Mouse (Mus musculus) mouse trophoblast stem cell (cell line): ENCODE measurements at regions not wholly inside any gene's neighbourhood (a gene's known extent, or its start where the extent isn't known, plus 50 kb on each side); places are given as distances from the start of the nearest gene placed in this dataset.

ENCODE experiments used
- in situ Hi-C, 2 experiments: fragments of 300-500 bp; cut with MseI, MboI; formaldehyde crosslinking; loops; 2 replicates in 1 of 2; 3 replicates in 1 of 2; pipeline ENCODE4 v1.15.1; 2025

DNA sequence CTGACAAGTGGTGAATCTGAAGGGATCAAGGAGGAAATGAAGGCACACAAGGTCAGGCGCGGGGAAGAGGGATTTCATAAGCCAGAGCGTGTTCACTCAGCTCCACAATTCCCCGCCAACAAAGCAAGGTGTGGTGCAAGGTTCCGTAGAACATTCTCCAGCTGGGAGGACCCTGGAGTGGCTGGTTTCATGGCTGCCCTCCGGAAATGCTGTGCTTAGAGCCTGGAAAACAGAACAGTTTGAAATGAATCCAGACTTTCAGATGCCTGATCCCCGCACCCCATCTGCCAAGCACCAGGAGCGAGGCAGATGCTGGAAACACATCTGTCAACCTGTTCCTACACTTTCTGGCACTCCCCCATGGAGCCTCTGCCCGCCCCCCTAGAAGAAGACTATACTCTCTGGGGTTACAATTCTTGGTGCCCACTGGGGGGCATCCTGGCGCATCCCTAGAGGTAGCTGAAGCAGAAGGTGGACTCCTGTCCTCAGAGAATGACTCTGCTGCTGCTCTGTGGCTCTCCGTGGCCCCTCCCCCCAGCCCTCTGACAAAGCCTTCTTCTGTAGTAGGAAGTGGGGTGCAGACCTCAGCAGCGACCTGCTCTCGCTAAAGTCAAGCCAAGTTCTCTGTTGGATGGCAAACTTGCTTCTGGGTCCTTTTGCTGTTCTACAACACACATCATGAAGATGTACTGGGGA lies 54.5 kb upstream of the Mafb start:
- in situ Hi-C loops = no loop called here

DNA sequence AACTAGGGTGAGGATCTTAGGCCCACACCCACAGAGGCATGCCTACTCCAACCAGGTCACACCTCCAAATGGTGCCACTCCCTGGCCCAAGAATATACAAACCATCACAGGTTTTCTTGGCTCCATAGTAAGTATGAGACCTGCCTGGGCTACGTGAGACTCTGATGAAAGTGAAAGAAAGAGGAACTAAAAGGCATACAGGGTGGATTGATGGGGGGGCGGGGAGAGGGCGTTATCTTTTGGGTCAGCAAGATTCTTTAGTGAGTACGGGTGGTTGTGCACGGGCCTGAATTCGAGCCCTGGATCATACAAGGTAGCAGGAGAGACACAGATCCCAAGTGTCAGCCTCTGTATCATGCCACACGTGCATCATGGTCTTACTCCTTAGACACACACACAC lies 57.6 kb upstream of the Mafb start:
- in situ Hi-C loops = no loop called here

DNA sequence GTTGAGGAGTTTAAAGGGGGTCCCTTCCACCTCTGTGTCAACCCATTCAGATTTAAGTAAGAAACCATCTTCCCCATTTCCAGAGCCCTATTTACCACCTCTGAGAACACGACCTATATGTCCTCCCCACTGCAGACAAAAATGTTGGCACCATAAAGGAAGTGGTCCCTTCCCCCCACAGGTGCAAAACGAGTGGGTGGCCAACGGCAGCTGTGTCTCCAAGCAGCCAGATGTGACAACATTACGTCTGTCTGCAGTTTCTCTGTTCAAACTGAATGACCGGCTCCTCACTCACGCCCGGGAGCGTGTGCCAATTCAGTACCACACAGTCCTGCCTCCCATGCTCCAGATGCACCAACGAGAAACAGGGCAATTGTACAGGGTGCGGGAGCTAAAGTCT lies 60.6 kb upstream of the Mafb start:
- in situ Hi-C loops = no loop called here

DNA sequence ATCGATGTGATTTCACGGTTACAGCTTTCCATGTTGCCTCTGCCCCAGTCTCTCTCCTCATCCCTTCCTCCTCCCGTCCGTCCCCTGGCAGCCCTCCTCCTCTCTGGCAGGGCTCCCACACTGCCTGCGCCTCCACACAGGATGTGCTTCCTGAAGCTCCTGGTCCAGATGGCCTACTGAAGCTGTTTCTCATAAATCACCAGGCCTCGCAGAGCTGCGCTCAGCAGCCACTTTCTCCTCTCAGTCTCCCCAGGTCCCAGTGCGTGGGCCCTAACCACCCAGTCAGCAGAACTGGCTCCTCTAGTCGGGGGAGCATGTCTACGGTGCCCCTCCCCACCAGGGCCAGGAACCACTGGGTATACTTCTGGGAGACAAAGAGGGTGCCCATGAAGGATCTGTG lies 66.4 kb upstream of the Mafb start:
- in situ Hi-C loops = no loop called here

DNA sequence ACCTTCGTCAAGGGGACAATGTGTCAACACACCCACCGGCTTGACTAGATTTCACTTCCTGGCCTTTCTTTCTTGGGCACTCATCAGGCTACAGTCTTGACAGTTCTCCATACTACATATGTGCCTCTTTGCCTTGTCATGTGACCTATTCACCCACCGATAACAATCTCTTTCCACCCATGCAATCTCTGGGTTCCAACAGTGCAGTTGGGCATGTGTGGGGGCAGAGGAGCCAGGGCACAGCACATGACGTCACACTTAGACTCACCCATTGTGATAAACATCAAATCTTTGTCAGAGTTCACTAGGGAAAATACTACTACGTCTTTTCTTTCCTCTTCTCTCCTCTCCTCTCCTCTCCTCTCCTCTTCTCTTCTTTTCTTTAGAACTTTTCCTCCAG lies 67.8 kb upstream of the Mafb start:
- in situ Hi-C loops = no loop called here

DNA sequence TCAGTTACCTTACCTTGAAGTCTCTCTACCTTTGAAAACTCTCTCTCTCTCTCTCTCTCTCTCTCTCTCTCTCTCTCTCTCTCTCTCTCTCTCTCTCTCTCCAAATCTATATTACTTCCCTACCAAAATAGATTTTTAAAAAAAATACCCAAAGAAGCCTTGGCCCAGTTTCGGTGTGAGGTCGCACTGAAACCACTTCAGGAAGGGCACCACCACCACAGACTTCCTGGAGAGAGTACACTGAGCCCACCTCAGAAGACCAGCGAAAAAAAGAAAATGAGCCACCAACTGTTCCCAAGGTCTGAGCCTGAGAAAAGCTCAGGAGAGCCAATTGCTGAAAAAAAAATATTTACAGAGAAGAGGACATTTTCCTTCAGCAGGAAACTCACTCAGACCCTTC lies 68.8 kb upstream of the Mafb start:
- in situ Hi-C loops = no loop called here

DNA sequence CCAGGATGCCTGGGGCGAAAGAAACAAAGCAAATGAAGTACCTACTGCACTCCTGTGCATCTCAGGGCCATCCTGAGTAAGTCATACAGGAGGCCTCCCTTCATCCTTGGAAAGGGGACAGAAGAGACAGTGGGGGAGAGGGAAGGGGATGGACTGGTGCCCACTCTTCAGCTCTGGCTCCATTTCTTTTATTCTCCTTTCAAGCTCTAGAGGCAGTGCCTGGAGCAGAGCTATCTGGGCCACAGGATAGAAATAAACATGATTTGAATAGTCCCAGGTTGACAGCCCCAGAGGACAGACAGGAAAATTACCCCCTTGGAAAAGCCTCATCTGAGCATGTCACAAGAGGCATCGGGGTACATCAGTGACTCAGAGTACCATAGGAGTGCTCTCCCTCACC lies 72.2 kb upstream of the Mafb start:
- in situ Hi-C loops = no loop called here

DNA sequence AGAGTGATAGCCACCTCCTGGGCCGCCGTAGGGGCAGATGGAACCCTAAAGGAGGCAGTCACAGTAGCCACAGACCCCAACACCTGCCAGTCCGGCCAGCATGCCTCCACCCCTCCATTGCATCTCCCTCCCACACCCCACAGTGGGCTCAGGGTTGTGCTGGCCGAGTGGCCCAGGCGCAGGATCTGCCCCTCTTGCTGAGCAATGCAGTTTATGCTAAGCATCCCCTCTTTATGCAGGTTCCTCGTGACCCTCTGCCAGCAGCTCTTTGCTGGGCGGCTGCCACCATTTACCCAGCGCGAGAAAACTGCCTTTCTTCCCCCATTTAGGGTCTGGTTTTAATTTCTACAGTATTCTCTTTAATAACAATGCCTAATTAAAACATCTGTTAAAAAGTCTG lies 73.4 kb upstream of the Mafb start:
- in situ Hi-C loops = no loop called here

DNA sequence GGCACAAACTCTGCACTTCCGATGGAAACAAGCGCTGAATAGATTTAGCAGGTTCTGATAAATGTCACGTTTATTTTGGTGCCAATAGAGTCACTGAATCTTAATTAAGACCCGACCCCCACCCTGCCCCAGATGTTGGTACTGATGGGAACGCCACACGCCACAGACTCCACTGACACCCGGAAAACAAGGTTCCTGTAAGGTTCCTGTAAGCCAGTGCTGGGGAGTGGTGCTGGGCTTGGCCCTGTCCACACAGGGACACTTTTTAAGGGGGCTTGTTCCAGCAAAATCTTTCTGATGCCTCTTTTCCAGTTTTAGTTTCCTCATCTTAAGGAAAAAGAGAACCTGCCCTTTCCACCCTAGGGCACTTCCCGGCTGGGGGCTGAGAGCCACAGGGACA lies 84.2 kb upstream of the Mafb start:
- in situ Hi-C loops = no loop called here

DNA sequence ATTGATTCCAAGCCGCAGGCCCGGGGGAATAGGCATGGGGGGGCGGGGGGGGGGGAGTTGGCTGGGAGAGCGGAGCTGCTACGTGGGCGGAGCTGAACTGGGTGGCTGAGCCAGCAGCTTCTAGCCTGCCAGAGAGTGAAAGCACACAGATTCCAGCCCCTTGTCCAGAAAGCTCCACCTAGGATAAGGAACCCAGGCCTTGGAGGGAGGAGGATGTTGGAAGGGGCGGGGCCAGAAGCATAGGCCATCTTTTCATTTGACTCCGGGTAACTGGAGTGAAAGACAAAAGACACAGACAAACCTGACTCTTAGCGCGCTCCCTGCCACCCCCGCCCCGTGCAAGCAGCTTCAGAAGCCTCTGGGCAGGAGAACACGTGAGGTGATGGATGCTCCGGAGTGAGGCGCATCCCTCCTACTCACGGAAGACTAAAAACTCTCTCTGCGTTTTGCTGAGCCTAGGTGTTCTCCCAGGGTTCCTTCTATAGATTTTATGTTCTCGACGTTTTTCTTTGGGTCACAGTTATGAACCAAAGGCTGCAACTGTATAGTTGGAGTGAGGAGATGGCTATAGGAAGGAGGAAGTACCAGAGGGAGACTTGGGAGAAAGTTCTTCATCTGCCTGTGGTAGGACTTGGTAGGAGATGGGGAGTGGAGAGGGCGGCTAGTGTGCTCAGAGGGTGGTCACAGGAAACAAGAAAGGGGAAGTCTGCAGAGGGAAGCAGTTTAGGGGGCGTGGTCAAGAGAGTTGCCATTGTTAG lies 84.8 kb upstream of the Mafb start:
- in situ Hi-C loops = no loop called here

DNA sequence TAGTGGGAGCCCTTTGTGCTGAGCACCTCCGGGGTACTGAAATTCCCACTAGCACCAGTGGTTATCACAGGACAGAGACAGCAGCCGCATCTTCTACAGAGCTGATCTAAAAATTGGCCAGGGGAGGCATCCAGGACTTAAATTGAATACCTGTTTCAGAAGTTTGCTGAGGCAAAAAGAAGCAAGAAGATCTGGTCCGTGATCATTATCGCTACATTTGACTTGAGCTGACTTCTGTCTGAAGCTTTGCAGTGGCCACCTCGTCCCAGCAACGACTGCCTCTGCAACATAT lies 85.3 kb upstream of the Mafb start:
- in situ Hi-C loops = no loop called here

DNA sequence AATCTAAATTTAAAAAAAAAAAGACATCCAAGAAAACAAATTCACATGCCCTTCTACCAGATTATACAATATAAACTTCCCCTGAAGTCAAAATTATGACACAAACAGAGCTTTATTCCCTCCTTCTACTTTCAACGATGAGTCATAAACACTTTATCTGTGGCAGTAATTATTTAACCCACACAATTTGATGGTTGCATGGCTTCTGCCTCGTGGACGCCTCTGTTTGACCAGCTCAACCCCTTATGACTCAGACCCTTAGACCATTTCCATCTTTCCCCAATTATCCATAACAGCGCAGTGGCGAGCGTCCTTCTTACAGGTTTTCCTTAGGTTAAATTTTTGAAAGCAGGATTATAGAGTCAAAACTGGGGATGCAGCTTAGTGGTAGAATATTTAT lies 85.9 kb upstream of the Mafb start:
- in situ Hi-C loops = no loop called here

DNA sequence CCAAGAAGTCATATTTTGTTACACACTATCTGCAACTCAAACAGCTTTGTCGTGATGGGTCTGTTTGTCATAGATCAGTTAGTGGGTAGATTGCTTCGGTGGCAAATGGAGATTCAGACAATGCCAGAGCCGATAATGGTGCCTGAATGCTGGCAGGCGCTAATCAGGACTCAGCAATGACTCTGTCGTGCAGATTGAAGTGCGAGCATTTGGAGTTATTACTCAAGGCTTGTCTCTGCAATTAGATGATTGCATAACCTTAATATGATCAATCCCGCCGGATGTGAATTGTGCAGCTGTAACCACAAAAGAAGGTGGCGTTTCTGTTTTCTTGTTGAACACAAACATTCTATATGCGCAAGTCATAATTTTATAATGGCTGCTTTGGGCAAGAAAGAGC lies 88.8 kb upstream of the Mafb start:
- in situ Hi-C loops = no loop called here

DNA sequence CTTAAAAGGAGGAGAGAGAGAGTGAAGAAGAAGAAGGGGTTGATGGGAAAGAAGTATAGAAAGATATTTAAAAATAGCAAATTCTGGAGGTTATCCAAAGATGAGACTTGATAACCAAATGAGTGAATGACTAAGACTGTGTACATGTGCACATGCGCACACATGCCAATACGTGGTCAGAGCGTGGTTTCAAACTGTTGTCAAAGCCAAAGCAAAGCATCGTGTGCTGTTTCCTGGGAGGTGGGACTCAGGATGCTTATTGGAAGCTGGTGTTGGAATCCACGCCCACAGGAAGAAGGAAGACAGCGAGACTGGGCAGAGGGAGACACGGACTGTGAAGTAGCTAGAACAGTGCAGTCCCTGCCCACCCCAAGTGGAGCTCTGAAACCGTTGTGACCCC lies 89.8 kb upstream of the Mafb start:
- in situ Hi-C loops = no loop called here

DNA sequence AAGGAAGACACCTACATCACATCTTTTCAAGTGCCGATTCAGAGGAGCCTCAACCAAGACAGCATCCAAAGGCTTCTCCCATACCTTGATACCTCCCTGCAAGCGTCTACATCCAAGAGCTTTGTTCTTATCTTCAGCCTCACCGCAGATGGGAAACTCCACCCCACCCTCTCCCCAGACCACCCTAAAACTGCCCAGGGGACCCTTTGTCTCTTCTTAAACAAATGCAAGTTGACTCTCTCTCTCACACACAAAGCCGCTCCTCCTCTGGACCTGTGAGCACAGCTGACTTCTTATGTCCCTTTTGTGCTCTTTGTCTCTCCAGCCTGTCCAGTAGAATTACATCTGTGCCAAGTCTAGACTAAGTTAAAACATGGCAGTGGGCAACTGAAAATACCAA lies 104.7 kb upstream of the Mafb start:
- in situ Hi-C loops = no loop called here

DNA sequence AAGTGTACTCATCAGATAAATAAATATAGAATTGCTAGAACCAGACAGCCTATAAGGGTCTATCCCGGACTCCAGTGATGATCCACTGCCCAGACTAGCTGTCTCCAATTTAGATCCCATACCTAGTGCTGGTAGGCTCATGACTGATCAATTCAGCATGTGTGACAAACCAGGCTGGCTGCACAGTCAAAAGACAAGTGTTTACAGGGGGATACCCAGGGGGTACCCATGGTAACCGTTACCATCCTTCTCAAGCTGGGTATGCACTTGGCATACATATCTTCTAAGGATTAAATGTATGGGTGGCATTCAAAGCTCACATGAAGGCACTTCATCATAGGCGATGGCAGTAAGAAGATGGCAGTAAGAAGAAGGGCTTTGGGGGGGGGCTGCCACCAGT lies 109.3 kb upstream of the Mafb start:
- in situ Hi-C loops = no loop called here

DNA sequence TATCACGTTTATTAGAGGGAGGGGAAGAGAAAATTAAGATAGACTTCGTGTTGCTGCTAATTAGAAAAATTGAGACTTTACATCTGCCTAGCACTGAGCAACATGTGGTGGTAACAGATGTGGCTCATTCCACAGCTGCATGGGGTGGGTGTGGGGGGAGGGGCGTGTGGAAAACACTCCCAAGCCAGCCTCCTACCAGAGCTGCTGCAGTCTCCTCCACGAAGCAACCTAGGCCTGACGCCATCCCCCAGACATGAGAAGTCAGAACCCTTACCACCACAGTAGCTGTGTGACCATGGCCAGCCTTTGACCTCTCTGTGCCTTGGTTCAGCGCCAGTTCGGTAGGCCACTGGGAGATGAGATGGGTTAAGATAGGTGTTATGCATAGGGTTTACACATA lies 112.4 kb upstream of the Mafb start:
- in situ Hi-C loops = no loop called here

DNA sequence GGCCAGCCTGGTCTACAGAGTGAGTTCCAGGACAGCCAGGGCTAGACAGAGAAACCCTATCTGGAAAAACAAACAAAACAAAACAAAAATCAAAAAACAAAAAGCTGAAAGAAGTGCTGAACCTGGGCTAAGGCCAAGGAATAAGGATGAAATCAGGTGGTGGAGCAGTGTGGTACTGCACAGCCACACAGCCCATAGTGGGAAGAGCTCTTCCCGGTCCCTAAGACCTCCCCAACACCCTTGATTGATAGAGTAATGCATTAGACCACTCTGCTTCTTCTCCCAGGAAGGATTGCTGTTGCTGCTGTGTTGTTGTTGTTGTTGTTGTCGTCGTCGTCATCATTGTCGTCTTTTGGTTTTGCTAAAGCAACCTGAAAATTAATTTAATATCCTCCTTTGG lies 118.2 kb upstream of the Mafb start:
- in situ Hi-C loops = no loop called here

DNA sequence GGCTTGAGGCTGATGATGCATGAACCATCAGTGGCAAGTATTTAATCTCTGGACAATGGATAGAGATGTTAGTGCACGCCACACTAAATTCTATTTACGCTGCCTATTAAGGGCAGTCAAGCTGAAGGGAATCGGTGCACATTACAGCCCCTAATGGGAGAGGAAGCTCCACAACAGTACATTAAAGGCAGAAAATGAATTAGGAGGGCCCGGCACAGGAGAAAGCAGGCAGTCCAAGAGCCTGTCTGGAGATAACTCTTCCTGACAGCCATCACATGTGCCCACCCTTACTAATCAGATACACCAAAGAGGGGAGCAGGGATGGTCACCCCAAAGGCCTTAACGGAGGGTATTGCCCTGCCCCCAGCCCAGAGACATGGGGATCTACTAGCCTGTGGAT lies 118.7 kb upstream of the Mafb start:
- in situ Hi-C loops = no loop called here

DNA sequence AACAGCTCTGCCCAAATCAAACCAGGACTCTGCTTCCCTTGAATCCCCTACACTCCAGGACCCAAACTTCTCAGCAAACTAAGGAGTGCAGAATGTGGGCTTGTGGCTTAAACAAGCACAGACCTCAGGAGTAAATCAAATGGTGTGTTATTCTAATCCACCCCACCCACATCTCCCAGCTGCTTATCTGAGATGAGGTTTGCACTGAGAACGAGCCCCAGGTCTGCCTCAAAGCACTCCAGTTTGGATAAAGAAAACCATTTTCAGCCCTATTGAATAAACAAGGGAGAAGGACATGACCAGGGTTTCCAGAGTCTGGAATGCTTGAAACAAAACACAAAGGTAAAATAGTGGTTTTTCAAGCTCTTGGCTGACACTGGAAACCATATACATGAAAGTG lies 132.9 kb upstream of the Mafb start:
- in situ Hi-C loops = no loop called here

DNA sequence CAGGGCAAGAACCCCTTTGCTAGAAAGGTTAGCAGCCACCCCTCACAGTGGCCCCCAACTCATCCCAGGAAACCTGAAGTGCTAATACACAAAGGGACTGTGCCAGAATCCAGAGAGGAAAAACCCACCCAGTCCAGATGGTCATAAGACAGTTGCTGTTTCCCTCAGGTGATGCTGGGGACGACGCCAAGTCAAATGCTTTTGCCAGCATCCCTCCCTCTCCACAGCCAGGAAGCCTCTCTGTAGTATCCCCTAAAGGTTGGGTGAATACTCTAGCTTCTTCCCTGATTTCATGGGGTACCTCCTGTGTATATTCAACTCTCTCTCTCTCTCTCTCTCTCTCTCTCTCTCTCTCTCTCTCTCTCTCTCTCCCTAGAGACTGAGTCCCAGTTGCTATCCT lies 136.0 kb upstream of the Mafb start:
- in situ Hi-C loops = no loop called here

DNA sequence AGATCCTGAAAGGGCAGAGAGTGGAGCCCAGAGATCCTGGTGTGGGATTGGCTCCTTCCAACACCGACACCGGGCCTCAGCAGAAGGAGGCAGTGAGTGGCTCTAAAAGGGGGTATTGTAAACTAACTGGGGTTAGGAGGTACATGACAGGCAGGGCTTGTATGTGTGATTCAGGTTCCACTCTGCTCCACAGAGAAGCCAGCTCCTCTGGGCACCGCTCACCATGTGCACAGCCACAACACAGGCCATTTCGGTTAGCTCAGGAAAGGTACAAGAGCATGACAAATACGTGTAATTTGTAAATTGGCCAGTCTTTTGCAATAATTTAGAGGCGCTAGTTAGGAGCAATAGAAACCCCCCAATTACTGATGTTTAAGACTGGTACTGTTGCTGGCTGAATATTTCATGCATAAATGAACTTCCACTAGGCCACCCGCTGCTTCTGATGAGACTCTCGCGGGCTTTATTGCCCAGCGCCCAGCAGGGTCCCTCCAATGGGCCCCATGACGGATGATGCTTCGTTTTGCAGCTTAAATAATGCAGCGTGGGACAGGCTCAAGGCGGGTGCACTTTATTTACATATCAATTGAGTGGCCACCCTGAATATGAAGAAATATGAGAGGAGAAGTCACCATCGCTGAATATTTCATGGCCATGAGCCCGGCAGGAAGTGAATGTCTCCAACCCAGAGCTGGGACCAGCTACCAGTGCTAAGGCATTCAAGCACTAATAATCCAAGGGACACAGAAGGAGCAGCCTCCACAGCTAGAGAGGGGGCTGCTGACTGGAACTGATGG lies 136.9 kb upstream of the Mafb start:
- in situ Hi-C loops = no loop called here

DNA sequence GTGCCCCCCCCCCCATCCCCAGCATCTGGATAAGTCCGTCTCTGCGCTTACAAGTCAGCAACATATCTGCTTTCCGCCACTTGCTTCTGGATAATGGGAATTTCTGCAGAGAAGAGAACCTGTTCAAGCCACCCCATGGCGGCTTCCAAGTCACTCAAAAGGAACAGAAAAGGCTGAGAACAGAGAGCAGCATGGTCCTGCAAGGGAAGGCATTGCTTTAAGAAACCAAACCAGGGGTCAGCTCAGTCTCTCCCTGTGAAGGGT lies 137.5 kb upstream of the Mafb start:
- in situ Hi-C loops = no loop called here

DNA sequence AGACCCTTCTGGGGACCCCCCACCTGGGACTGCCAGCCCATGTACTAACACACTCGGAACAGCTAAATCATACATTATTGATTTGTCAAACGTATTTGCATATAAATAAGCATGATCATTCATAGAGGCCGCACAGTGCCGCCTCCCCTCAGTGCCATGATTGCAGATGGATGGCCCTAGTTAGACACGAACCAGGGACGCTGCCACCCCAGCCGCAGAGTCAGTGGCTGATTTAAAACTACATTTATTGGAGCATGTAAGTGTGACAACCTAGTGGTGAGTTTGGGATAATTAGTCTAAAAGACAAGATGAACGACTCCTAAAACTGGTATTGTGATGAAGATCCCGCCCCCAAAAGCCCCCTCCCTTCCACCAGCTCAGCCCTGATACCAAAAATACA lies 138.3 kb upstream of the Top1 start:
- in situ Hi-C loops = no loop called here
